27 mouse cellular contexts compared by ENCODE assay signal in the genomic region with DNA sequence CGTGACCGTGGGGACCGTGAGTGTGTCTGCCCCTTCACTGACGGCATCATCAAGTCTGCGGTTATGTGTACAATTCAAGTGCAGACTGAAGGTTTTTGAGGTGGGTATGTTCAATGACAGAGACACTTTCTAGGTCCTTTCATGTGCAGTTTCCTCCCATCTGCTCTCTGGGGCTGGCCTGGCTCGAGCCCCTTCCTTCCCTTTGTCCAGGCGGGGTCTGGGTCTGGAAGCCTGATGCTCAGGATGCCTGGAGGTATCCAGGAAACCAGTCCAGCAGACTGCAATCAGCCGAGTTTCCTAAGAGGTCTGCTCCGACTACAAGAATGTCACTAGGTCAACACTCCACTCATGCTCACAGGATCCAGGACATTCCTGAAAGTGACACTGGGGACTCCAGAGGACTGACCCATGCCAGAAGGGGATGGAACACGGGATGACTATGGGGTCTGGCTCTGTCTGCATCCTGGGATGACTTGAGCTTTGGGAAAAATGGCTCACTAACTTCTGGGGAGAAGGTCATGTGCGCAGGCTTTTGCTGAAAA. TPM values are rescaled to one million over a fixed set of nuclear protein-coding genes. Genes with fewer than 3 reads are reported as not detected.
DNase-seq lines count a peak whose midpoint lies in the region; ATAC-seq and TF ChIP-seq lines count a peak whose summit lies in the region.
"Had no signal": no experiment of that assay in that cellular context is flagged by ENCODE, and none has a peak within 500 bp of the region (broad histone marks: within the 10 kb centered on the region; RNA-seq: fewer than 3 reads in every experiment).

No protein-coding gene starts in this region.

- DNase-seq in forebrain, embryonic 11.5 days (ENCODE audit: low spot score) = peak; percentile 51
- no peak for DNase-seq in forebrain, embryonic 10.5 days (ENCODE audit: extremely low spot score, low spot score)
- no peak for DNase-seq in heart, postnatal 0 days (ENCODE audit: low spot score)
- no peak for DNase-seq in heart, adult 2 months
- peak; percentile 12 for DNase-seq in lung, postnatal 0 days (ENCODE audit: low spot score)
- DNase-seq in lung, adult 18-20 months = no peak
- DNase-seq in urinary bladder, postnatal 10 days (ENCODE audit: low spot score) = peak; percentile 7
- no peak for DNase-seq in urinary bladder, postnatal 25 days (ENCODE audit: low spot score)
- DNase-seq: adrenal gland, postnatal 14 days; cerebellum, adult 11-12 months; cerebellum, adult 9-10 months; cerebellum, postnatal 25 days; forebrain, postnatal 0 days; gastrocnemius, postnatal 36 days; heart, adult 18-20 months; kidney, adult 11 months had no signal

- H3K27me3 ChIP-seq in forebrain, embryonic 11.5 days (ENCODE audit: control insufficient read depth, insufficient read depth, low read length) = no peaks in the 10 kb centered on the region
- H3K27me3 ChIP-seq in forebrain, embryonic 10.5 days (ENCODE audit: poor library complexity, severe bottlenecking) = no peaks in the 10 kb centered on the region
- no peaks in the 10 kb centered on the region for H3K27me3 ChIP-seq in heart, postnatal 0 days (ENCODE audit: control insufficient read depth, insufficient read depth, low read length)
- no peaks in the 10 kb centered on the region for H3K27me3 ChIP-seq in heart, adult 2 months (ENCODE audit: control insufficient read depth, insufficient read depth, low read length)
- H3K27me3 ChIP-seq in lung, postnatal 0 days (replicated peaks; ENCODE audit: insufficient read depth, low read length) = no peaks in the 10 kb centered on the region
- H3K27me3 ChIP-seq: CH12.LX; forebrain, embryonic 13.5 days; Patski had no signal

- intact Hi-C loops in heart, adult 2 months (cut with DNase I) = no loop called here

- no peak overlapping the region for H3K4me3 ChIP-seq in forebrain, embryonic 11.5 days (ENCODE audit: low read depth, low read length)
- no peak overlapping the region for H3K4me3 ChIP-seq in forebrain, embryonic 10.5 days
- H3K4me3 ChIP-seq in heart, postnatal 0 days (ENCODE audit: low read depth, low read length) = no peak overlapping the region
- no peak overlapping the region for H3K4me3 ChIP-seq in heart, adult 2 months
- no peak overlapping the region for H3K4me3 ChIP-seq in lung, postnatal 0 days (ENCODE audit: low read depth, low read length)
- H3K4me3 ChIP-seq: forebrain, embryonic 13.5 days; heart, embryonic 12.5 days had no signal

- no peaks in the 10 kb centered on the region for H3K79me2 ChIP-seq in heart, adult 2 months (replicated peaks; ENCODE audit: control insufficient read depth, insufficient read depth, low read length)

- no peaks in the 10 kb centered on the region for H3K4me1 ChIP-seq in forebrain, embryonic 11.5 days (replicated peaks; ENCODE audit: control insufficient read depth, insufficient read depth, low read length)
- H3K4me1 ChIP-seq in forebrain, embryonic 10.5 days = no peaks in the 10 kb centered on the region
- H3K4me1 ChIP-seq in heart, postnatal 0 days (ENCODE audit: control insufficient read depth, insufficient read depth) = no peaks in the 10 kb centered on the region
- H3K4me1 ChIP-seq in heart, adult 2 months (ENCODE audit: control insufficient read depth, insufficient read depth, low read length) = no peaks in the 10 kb centered on the region
- no peaks in the 10 kb centered on the region for H3K4me1 ChIP-seq in lung, postnatal 0 days (ENCODE audit: insufficient read depth, low read depth, low read length)
- H3K4me1 ChIP-seq: forebrain, embryonic 13.5 days had no signal

- no peak for ATAC-seq in forebrain, embryonic 11.5 days (replicated peaks; ENCODE audit: low FRiP score)
- ATAC-seq in heart, postnatal 0 days (ENCODE audit: insufficient read depth, low read depth) = peak; percentile 62; the same call in 1 of the 2 replicates
- no peak for ATAC-seq in lung, postnatal 0 days
- ATAC-seq: activated CD4-positive, CD25-positive, alpha-beta regulatory T cell, adult 4 months; forebrain, embryonic 13.5 days; forebrain, postnatal 0 days; hindbrain, embryonic 16.5 days; Patski had no signal

- WGBS in forebrain, embryonic 11.5 days = 89% methylated on average over 11 of the region's 11 CpGs
- WGBS in forebrain, embryonic 10.5 days = 89% methylated on average over 11 of the region's 11 CpGs
- 62% methylated on average over 11 of the region's 11 CpGs for WGBS in heart, postnatal 0 days
- whole genome bisulfite sequencing in heart, adult 2 months = 52% methylated on average over 11 of the region's 11 CpGs
- 53% methylated on average over 11 of the region's 11 CpGs for WGBS in lung, postnatal 0 days

- TF ChIP-seq POLR2A in heart, adult 2 months (IDR thresholded peaks at IDR 0.05; ENCODE audit: insufficient read depth, low read depth, low read length) = no peak

- H3K9ac ChIP-seq in forebrain, embryonic 11.5 days (ENCODE audit: low read length) = no peak overlapping the region
- H3K9ac ChIP-seq in heart, postnatal 0 days (replicated peaks; ENCODE audit: low read depth, low read length) = no peak overlapping the region
- H3K9ac ChIP-seq in heart, adult 2 months (ENCODE audit: low read depth, low read length) = no peak overlapping the region
- no peak overlapping the region for H3K9ac ChIP-seq in lung, postnatal 0 days (replicated peaks; ENCODE audit: low read depth)
- H3K9ac ChIP-seq: forebrain, embryonic 13.5 days; forebrain, postnatal 0 days; heart, embryonic 12.5 days had no signal

- no peak for TF ChIP-seq CTCF in heart, postnatal 0 days (IDR thresholded peaks at IDR 0.05; ENCODE audit: low read depth)
- TF ChIP-seq CTCF in heart, adult 2 months (IDR thresholded peaks at IDR 0.05) = no peak
- no peak for TF ChIP-seq CTCF in lung, postnatal 0 days (IDR thresholded peaks at IDR 0.05)

- H3K9me3 ChIP-seq in forebrain, embryonic 11.5 days (ENCODE audit: control insufficient read depth, low read length) = no peaks in the 10 kb centered on the region
- no peaks in the 10 kb centered on the region for H3K9me3 ChIP-seq in forebrain, embryonic 10.5 days
- H3K9me3 ChIP-seq in heart, postnatal 0 days (replicated peaks; ENCODE audit: control insufficient read depth, low read length) = no peaks in the 10 kb centered on the region
- H3K9me3 ChIP-seq in lung, postnatal 0 days (ENCODE audit: low read length) = no peaks in the 10 kb centered on the region
- H3K9me3 ChIP-seq: forebrain, embryonic 13.5 days; heart, embryonic 12.5 days had no signal

- no peaks in the 10 kb centered on the region; the same call in 1 of the 2 replicates for H3K36me3 ChIP-seq in forebrain, embryonic 11.5 days (ENCODE audit: control insufficient read depth, insufficient read depth, low read length)
- H3K36me3 ChIP-seq in forebrain, embryonic 10.5 days (replicated peaks) = peaks cover 90% of the 10 kb centered on the region
- peaks cover 79% of the 10 kb centered on the region for H3K36me3 ChIP-seq in heart, postnatal 0 days (replicated peaks; ENCODE audit: control insufficient read depth, insufficient read depth, low read length)
- H3K36me3 ChIP-seq in heart, adult 2 months (ENCODE audit: control insufficient read depth, insufficient read depth, low read length) = no peaks in the 10 kb centered on the region
- H3K36me3 ChIP-seq in lung, postnatal 0 days (ENCODE audit: insufficient read depth, low read length) = peaks cover 19% of the 10 kb centered on the region

- no peak overlapping the region for H3K27ac ChIP-seq in forebrain, embryonic 11.5 days (ENCODE audit: low read depth, low read length)
- H3K27ac ChIP-seq in forebrain, embryonic 10.5 days = no peak overlapping the region
- no peak overlapping the region for H3K27ac ChIP-seq in heart, postnatal 0 days (ENCODE audit: low read depth)
- no peak overlapping the region for H3K27ac ChIP-seq in heart, adult 2 months
- no peak overlapping the region for H3K27ac ChIP-seq in lung, postnatal 0 days (ENCODE audit: low read length)
- H3K27ac ChIP-seq: forebrain, embryonic 13.5 days had no signal

- H3K4me2 ChIP-seq in forebrain, embryonic 11.5 days (ENCODE audit: low read depth, low read length, severe bottlenecking) = no peak overlapping the region
- no peak overlapping the region for H3K4me2 ChIP-seq in heart, postnatal 0 days (ENCODE audit: low read depth, low read length)
- H3K4me2 ChIP-seq in lung, postnatal 0 days (replicated peaks; ENCODE audit: low read depth, low read length) = no peak overlapping the region
- H3K4me2 ChIP-seq: forebrain, embryonic 13.5 days; heart, embryonic 12.5 days had no signal

- no peak for TF ChIP-seq EP300 in heart, postnatal 0 days (IDR thresholded peaks at IDR 0.05; ENCODE audit: low read depth)
- TF ChIP-seq EP300 in heart, adult 2 months (IDR thresholded peaks at IDR 0.05; ENCODE audit: insufficient read depth, low read depth, low read length) = no peak
- TF ChIP-seq EP300 in lung, postnatal 0 days (IDR thresholded peaks at IDR 0.05) = no peak

RNA-seq across cellular contexts. Expression of gene Hnrnph1, which starts 20.0 kb away (rescaled TPM):
- 833 and 855 TPM in 2 replicates for polyA plus RNA-seq in forebrain, embryonic 11.5 days (2014; fragmentation: Nextera tagmentation; extraction: Ambion mirVana)
- polyA plus RNA-seq in forebrain, embryonic 10.5 days (2016; fragmentation: Nextera tagmentation; extraction: Ambion mirVana) = 634 and 666 TPM in 2 replicates
- total RNA-seq in heart, postnatal 0 days (2014; rRNA removed; ENCODE audit: low replicate concordance) = 75.1 and 76.4 TPM in 2 replicates
- polyA plus RNA-seq in heart, postnatal 0 days (2015; fragmentation: Nextera tagmentation; extraction: Ambion mirVana) = 106 and 117 TPM in 2 replicates
- 100 to 1,000 TPM; 110 to 114 TPM for total RNA-seq in heart, adult 2 months (2021)
- 56.3 and 103 TPM in 2 replicates for polyA plus RNA-seq in heart, adult 2 months (2012; rRNA removed)
- polyA plus RNA-seq in lung, postnatal 0 days (2015; fragmentation: Nextera tagmentation; extraction: Ambion mirVana) = 154 and 172 TPM in 2 replicates

RNA-seq across cellular contexts. Expression of gene Rufy1, which starts 34.1 kb away (rescaled TPM):
- 23.9 and 26.7 TPM in 2 replicates for polyA plus RNA-seq in forebrain, embryonic 11.5 days (2014; fragmentation: Nextera tagmentation; extraction: Ambion mirVana)
- 23.1 and 24.0 TPM in 2 replicates for polyA plus RNA-seq in forebrain, embryonic 10.5 days (2016; fragmentation: Nextera tagmentation; extraction: Ambion mirVana)
- 22.8 and 24.9 TPM in 2 replicates for total RNA-seq in heart, postnatal 0 days (2014; rRNA removed; ENCODE audit: low replicate concordance)
- polyA plus RNA-seq in heart, postnatal 0 days (2015; fragmentation: Nextera tagmentation; extraction: Ambion mirVana) = 29.2 and 29.8 TPM in 2 replicates
- total RNA-seq in heart, adult 2 months (2021) = 10 to 100 TPM; 27.6 to 30.4 TPM
- polyA plus RNA-seq in heart, adult 2 months (2012; rRNA removed) = 26.0 and 41.4 TPM in 2 replicates
- 19.8 and 23.8 TPM in 2 replicates for polyA plus RNA-seq in lung, postnatal 0 days (2015; fragmentation: Nextera tagmentation; extraction: Ambion mirVana)

RNA-seq across cellular contexts. Expression of gene Cby3, which starts 42.6 kb away (rescaled TPM):
- polyA plus RNA-seq in forebrain, embryonic 11.5 days (2014; fragmentation: Nextera tagmentation; extraction: Ambion mirVana) = 0.47 TPM in 1 of 2 replicates, not detected in the other
- 0.23 and 0.57 TPM in 2 replicates for polyA plus RNA-seq in forebrain, embryonic 10.5 days (2016; fragmentation: Nextera tagmentation; extraction: Ambion mirVana)
- not detected in 2 replicates for total RNA-seq in heart, postnatal 0 days (2014; rRNA removed; ENCODE audit: low replicate concordance)
- 0.18 TPM in 1 of 2 replicates, not detected in the other for polyA plus RNA-seq in heart, postnatal 0 days (2015; fragmentation: Nextera tagmentation; extraction: Ambion mirVana)
- not detected for total RNA-seq in heart, adult 2 months (2021)
- polyA plus RNA-seq in heart, adult 2 months (2012; rRNA removed) = 0.29 TPM in 1 of 2 replicates, not detected in the other
- 0.40 and 0.53 TPM in 2 replicates for polyA plus RNA-seq in lung, postnatal 0 days (2015; fragmentation: Nextera tagmentation; extraction: Ambion mirVana)
- total RNA-seq: adrenal gland, adult 18-20 months; adrenal gland, postnatal 14 days; CH12.LX; forebrain, postnatal 0 days; gastrocnemius, adult 8-10 months; gastrocnemius, postnatal 36 days; heart, adult 18-20 months; hematopoietic stem cell, adult 5-6 weeks had no signal
- polyA plus RNA-seq: activated CD4-positive, CD25-positive, alpha-beta regulatory T cell, adult 4 months; embryonic facial prominence, embryonic 11.5 days; heart, embryonic 16.5 days; Patski had no signal

Comparison
In these comparisons a context has a peak if more than half of its experiments do, and no peak if none do; other contexts are left out.
1. DNase-seq: peak in forebrain, embryonic 11.5 days (single experiment), lung, postnatal 0 days (single experiment) and urinary bladder, postnatal 10 days (single experiment); none in forebrain, embryonic 10.5 days (single experiment), heart, postnatal 0 days (single experiment), heart, adult 2 months (0 of 2), lung, adult 18-20 months (0 of 2) and urinary bladder, postnatal 25 days (single experiment).